Mouse (Mus musculus) CH12.LX (cell line): ENCODE measurements at regions not wholly inside any gene's neighbourhood (a gene's known extent, or its start where the extent isn't known, plus 50 kb on each side); places are given as distances from the start of the nearest gene placed in this dataset.

ENCODE experiments used
- CHD1 ChIP-seq: IDR thresholded peaks from 2 replicates; pipeline ENCODE4 v1.6.1; 2012; ENCODE audit warnings: low read depth, low read length, improper control_type of control experiment, inconsistent platforms
- CHD2 ChIP-seq: IDR thresholded peaks from 2 replicates; pipeline ENCODE4 v1.6.1; 2011; ENCODE audit warnings: low read length, improper control_type of control experiment
- CTCF ChIP-seq, 2 experiments: IDR thresholded peaks in 1 of 2; conservative IDR thresholded peaks in 1 of 2; 2 replicates each; pipeline ENCODE4 v1.5.1; 2011 to 2012; ENCODE audit warnings: low read depth in 2 of 2, low read length in 2 of 2, improper control_type of control experiment in 1 of 2, inconsistent platforms in 1 of 2, mild to moderate bottlenecking in 1 of 2, moderate library complexity in 1 of 2
- E2F4 ChIP-seq: IDR thresholded peaks from 2 replicates; pipeline ENCODE4 v1.6.1; 2011; ENCODE audit warnings: low read depth, low read length, improper control_type of control experiment; ENCODE audit not compliant: insufficient replicate concordance
- ELF1 ChIP-seq: IDR thresholded peaks from 2 replicates; pipeline ENCODE4 v1.6.1; 2014; ENCODE audit warnings: low read depth, mild to moderate bottlenecking, inconsistent platforms, low read length, improper control_type of control experiment
- EP300 ChIP-seq: IDR thresholded peaks from 2 replicates; pipeline ENCODE4 v1.6.1; 2011; ENCODE audit warnings: low read length, improper control_type of control experiment
- GABPA ChIP-seq: IDR thresholded peaks from 2 replicates; pipeline ENCODE4 v1.6.1; 2012; ENCODE audit warnings: low read depth, low read length, improper control_type of control experiment, inconsistent platforms; ENCODE audit not compliant: insufficient replicate concordance
- JUND ChIP-seq: conservative IDR thresholded peaks from 2 replicates; pipeline ENCODE4 v1.6.1; 2011; ENCODE audit warnings: low read depth, low read length, improper control_type of control experiment
- MYC ChIP-seq: IDR thresholded peaks from 2 replicates; pipeline ENCODE4 v1.6.1; 2011; ENCODE audit warnings: low read depth, mild to moderate bottlenecking, improper control_type of control experiment, low read length
- POLR2A ChIP-seq: IDR thresholded peaks from 2 replicates; pipeline ENCODE4 v1.6.1; 2011; ENCODE audit warnings: low read depth, mild to moderate bottlenecking, improper control_type of control experiment, low read length
- ZC3H11A ChIP-seq: IDR thresholded peaks from 2 replicates; pipeline ENCODE4 v1.6.1; 2012; ENCODE audit warnings: low read depth, mild to moderate bottlenecking, inconsistent platforms, low read length, improper control_type of control experiment

GRCm38 (mm10) chr6:84508598-84508997, 85.1 kb downstream of the Cyp26b1 start:
- TF ChIP-seq ELF1 (no peak), EP300 (no peak), CHD1 (no peak), CTCF (conservative IDR thresholded peaks at IDR 0.05 in 1 of 2, IDR thresholded peaks at IDR 0.05 in 1 of 2; ENCODE audit: low read depth in 2 of 2, low read length in 2 of 2) (no peak), CHD2 (no peak), JUND (no peak), ZC3H11A (no peak), POLR2A (no peak), MYC (no peak), GABPA (no peak), E2F4 (no peak)
